Mouse (Mus musculus): ENCODE measurements at regions not wholly inside any gene's neighbourhood (a gene's known extent, or its start where the extent isn't known, plus 50 kb on each side); places are given as distances from the start of the nearest gene placed in this dataset.

DNA sequence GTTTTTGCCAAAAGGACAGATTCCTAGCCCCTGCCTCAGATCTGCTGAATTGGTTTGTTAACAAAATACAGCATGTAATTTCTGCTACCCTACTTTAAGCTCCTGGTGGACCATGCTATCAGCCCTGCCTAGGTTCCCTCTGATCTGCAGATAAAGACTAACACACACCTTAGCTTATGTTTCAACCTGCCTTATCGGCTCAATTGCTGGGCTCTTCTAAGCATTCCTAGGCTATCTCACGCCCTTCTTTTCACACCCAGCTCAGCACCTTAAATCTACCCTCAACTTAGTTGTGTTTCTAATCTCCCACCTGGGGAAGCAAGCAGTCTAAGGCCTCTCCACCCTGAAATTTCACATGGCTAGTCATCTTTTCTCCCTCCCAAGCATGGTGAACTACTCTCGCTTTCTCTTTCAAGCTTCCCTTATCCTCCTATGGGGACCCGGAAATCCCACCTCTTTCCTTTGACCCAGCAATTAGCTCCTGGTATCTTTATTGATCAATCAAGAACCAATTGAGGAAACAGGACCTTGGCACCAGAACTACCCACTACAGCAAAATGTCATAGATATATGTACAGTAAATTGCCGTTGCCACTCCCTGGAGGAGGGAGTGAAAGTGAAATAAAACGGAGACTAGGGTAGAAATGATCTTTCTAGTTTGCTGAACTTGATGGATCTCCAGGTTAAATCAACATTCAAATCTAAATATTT, 569.7 kb upstream of the Dmac1 start:
- WGBS: 66% methylated on average over 6 of the region's 6 CpGs
- Histone ChIP-seq H3K79me2 (ENCODE audit: control insufficient read depth, insufficient read depth, low read length) (no peaks in the 10 kb centered on the region), H3K9ac (ENCODE audit: low read depth, low read length) (no peak overlapping the region), H3K4me3 (ENCODE audit: insufficient read depth, low read depth, low read length) (no peak overlapping the region), H3K36me3 (ENCODE audit: control insufficient read depth, insufficient read depth, low read length) (no peaks in the 10 kb centered on the region), H3K4me1 (ENCODE audit: control insufficient read depth, insufficient read depth, low read length) (no peaks in the 10 kb centered on the region), H3K27ac (replicated peaks; ENCODE audit: insufficient read depth, low read depth, low read length) (no peak overlapping the region), H3K27me3 (ENCODE audit: control insufficient read depth, insufficient read depth, low read length) (no peaks in the 10 kb centered on the region)
- no peak for DNase-seq (ENCODE audit: extremely low read depth, low read depth, low spot score)
- TF ChIP-seq POLR2A (IDR thresholded peaks at IDR 0.05; ENCODE audit: extremely low read depth, insufficient read depth, low read length) (no peak), CTCF (IDR thresholded peaks at IDR 0.05; ENCODE audit: low read depth, low read length) (no peak)

DNA sequence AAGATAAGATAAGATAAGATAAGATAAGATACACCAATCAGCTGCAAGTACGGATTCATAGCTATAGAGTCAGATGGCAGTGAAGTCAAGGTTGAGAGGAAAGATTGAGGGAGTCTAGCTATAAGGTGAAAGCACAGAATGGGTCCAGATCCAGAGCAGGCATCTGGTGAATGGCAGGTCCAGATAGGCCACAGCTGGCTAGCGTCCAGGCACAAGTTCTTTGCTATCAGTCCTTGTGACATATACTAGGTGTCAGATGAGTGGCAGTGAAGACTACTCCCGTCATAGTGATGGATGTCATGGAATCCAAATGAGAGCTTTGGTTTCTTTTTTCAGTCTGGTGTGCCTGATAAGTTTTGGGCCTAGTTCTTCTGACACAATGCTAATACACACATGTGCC, 566.9 kb upstream of the Dmac1 start:
- Histone ChIP-seq H3K4me1 (ENCODE audit: control insufficient read depth, insufficient read depth, low read length) (no peaks in the 10 kb centered on the region), H3K36me3 (ENCODE audit: control insufficient read depth, insufficient read depth, low read length) (no peaks in the 10 kb centered on the region), H3K79me2 (ENCODE audit: control insufficient read depth, insufficient read depth, low read length) (no peaks in the 10 kb centered on the region), H3K27me3 (ENCODE audit: control insufficient read depth, insufficient read depth, low read length) (no peaks in the 10 kb centered on the region), H3K9ac (ENCODE audit: low read depth, low read length) (no peak overlapping the region), H3K4me3 (ENCODE audit: insufficient read depth, low read depth, low read length) (no peak overlapping the region), H3K27ac (replicated peaks; ENCODE audit: insufficient read depth, low read depth, low read length) (no peak overlapping the region)
- DNase-seq (ENCODE audit: extremely low read depth, low read depth, low spot score): no peak
- no peak for TF ChIP-seq CTCF (IDR thresholded peaks at IDR 0.05; ENCODE audit: low read depth, low read length)
- TF ChIP-seq POLR2A (IDR thresholded peaks at IDR 0.05; ENCODE audit: extremely low read depth, insufficient read depth, low read length): no peak
- WGBS: 72% methylated on average over 3 of the region's 3 CpGs

- Histone ChIP-seq H3K4me1 (ENCODE audit: control insufficient read depth, insufficient read depth, low read length) (no peaks in the 10 kb centered on the region), H3K9ac (ENCODE audit: low read depth, low read length) (no peak overlapping the region), H3K4me3 (ENCODE audit: insufficient read depth, low read depth, low read length) (no peak overlapping the region), H3K27ac (replicated peaks; ENCODE audit: insufficient read depth, low read depth, low read length) (no peak overlapping the region), H3K27me3 (ENCODE audit: control insufficient read depth, insufficient read depth, low read length) (no peaks in the 10 kb centered on the region), H3K79me2 (ENCODE audit: control insufficient read depth, insufficient read depth, low read length) (no peaks in the 10 kb centered on the region), H3K36me3 (ENCODE audit: control insufficient read depth, insufficient read depth, low read length) (no peaks in the 10 kb centered on the region)
- 71% methylated on average over 4 of the region's 4 CpGs for WGBS
- no peak for DNase-seq (ENCODE audit: extremely low read depth, low read depth, low spot score)
- no peak for TF ChIP-seq CTCF (IDR thresholded peaks at IDR 0.05; ENCODE audit: low read depth, low read length)
- TF ChIP-seq POLR2A (IDR thresholded peaks at IDR 0.05; ENCODE audit: extremely low read depth, insufficient read depth, low read length): no peak
Observed at GRCm38 (mm10) chr4:75838619-75839018, 560.5 kb upstream of the Dmac1 start.

- no peak for DNase-seq (ENCODE audit: extremely low read depth, low read depth, low spot score)
- no peaks in the 10 kb centered on the region for H3K4me1 ChIP-seq (ENCODE audit: control insufficient read depth, insufficient read depth, low read length)
- H3K79me2 ChIP-seq (ENCODE audit: control insufficient read depth, insufficient read depth, low read length): no peaks in the 10 kb centered on the region
- TF ChIP-seq POLR2A (IDR thresholded peaks at IDR 0.05; ENCODE audit: extremely low read depth, insufficient read depth, low read length) (no peak), CTCF (IDR thresholded peaks at IDR 0.05; ENCODE audit: low read depth, low read length) (no peak)
- H3K4me3 ChIP-seq (ENCODE audit: insufficient read depth, low read depth, low read length): no peak overlapping the region
- no peak overlapping the region for H3K9ac ChIP-seq (ENCODE audit: low read depth, low read length)
- no peak overlapping the region for H3K27ac ChIP-seq (replicated peaks; ENCODE audit: insufficient read depth, low read depth, low read length)
- H3K27me3 ChIP-seq (ENCODE audit: control insufficient read depth, insufficient read depth, low read length): no peaks in the 10 kb centered on the region
- H3K36me3 ChIP-seq (ENCODE audit: control insufficient read depth, insufficient read depth, low read length): no peaks in the 10 kb centered on the region
- WGBS: 80% methylated on average over 3 of the region's 3 CpGs
Observed at GRCm38 (mm10) chr4:75827082-75827711, 549.1 kb upstream of the Dmac1 start.

DNA sequence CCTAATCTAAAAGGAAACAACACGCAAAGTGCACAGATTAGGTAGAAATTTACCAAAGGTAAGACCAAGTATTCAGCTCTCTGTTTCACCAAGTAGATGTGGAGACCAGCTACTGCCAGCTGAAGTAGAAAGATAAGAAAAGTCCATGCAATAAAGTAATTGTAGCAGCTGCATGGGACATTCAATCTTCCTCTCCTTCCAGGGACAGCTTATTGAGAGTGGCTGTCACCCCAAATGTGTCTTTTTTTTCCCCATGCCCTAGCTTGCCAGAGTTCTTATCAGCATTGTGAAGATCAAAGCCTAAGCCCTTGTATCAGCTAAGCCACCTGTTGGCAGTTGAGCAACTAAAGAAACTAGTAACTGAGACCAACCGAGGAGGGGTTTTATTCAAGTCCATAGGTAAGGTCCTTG, 541.1 kb upstream of the Dmac1 start:
- no peaks in the 10 kb centered on the region for H3K79me2 ChIP-seq (ENCODE audit: control insufficient read depth, insufficient read depth, low read length)
- no peak overlapping the region for H3K4me3 ChIP-seq (ENCODE audit: insufficient read depth, low read depth, low read length)
- H3K9ac ChIP-seq (ENCODE audit: low read depth, low read length): no peak overlapping the region
- H3K4me1 ChIP-seq (ENCODE audit: control insufficient read depth, insufficient read depth, low read length): no peaks in the 10 kb centered on the region
- WGBS: 38% methylated on average over 2 of the region's 2 CpGs
- H3K36me3 ChIP-seq (ENCODE audit: control insufficient read depth, insufficient read depth, low read length): no peaks in the 10 kb centered on the region
- H3K27me3 ChIP-seq (ENCODE audit: control insufficient read depth, insufficient read depth, low read length): no peaks in the 10 kb centered on the region
- H3K27ac ChIP-seq (replicated peaks; ENCODE audit: insufficient read depth, low read depth, low read length): no peak overlapping the region
- TF ChIP-seq POLR2A (IDR thresholded peaks at IDR 0.05; ENCODE audit: extremely low read depth, insufficient read depth, low read length) (no peak), CTCF (IDR thresholded peaks at IDR 0.05; ENCODE audit: low read depth, low read length) (no peak)
- DNase-seq (ENCODE audit: extremely low read depth, low read depth, low spot score): no peak

DNA sequence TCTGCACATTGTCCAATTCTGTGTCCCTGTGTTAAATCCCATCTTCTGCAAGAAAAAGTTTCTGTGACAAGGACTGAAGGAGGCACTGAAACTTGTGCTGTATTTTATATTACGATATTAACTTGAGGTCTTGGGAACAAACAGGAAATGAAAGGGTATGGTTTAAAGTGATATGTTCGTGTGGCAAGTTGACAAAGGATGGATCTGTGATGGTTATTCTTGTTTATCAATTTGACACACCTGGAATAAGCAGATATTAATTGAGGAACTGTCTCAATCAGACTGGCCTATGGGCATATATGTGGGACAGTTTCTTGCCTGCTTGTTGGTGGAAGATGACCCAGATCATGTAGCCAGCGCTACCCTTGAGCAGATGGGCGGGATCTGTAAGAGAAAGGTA, 537.9 kb upstream of the Dmac1 start:
- no peak for TF ChIP-seq POLR2A (IDR thresholded peaks at IDR 0.05; ENCODE audit: extremely low read depth, insufficient read depth, low read length)
- TF ChIP-seq CTCF (IDR thresholded peaks at IDR 0.05; ENCODE audit: low read depth, low read length): no peak
- DNase-seq (ENCODE audit: extremely low read depth, low read depth, low spot score): no peak
- no peaks in the 10 kb centered on the region for H3K79me2 ChIP-seq (ENCODE audit: control insufficient read depth, insufficient read depth, low read length)
- no peak overlapping the region for H3K4me3 ChIP-seq (ENCODE audit: insufficient read depth, low read depth, low read length)
- no peak overlapping the region for H3K27ac ChIP-seq (replicated peaks; ENCODE audit: insufficient read depth, low read depth, low read length)
- no peak overlapping the region for H3K9ac ChIP-seq (ENCODE audit: low read depth, low read length)
- no peaks in the 10 kb centered on the region for H3K4me1 ChIP-seq (ENCODE audit: control insufficient read depth, insufficient read depth, low read length)
- 83% methylated on average over 4 of the region's 4 CpGs for WGBS
- no peaks in the 10 kb centered on the region for H3K36me3 ChIP-seq (ENCODE audit: control insufficient read depth, insufficient read depth, low read length)
- H3K27me3 ChIP-seq (ENCODE audit: control insufficient read depth, insufficient read depth, low read length): no peaks in the 10 kb centered on the region

Measured in liver, adult 2 months (tissue).